Mouse (Mus musculus): ENCODE measurements around the gene Cep131. TPM values are rescaled to one million over a fixed set of nuclear protein-coding genes. Genes with fewer than 3 reads are reported as not detected.

The Cep131 gene
- polyA plus RNA-seq, 1 experiment from 2014 or later: 27.3 TPM

DNA sequence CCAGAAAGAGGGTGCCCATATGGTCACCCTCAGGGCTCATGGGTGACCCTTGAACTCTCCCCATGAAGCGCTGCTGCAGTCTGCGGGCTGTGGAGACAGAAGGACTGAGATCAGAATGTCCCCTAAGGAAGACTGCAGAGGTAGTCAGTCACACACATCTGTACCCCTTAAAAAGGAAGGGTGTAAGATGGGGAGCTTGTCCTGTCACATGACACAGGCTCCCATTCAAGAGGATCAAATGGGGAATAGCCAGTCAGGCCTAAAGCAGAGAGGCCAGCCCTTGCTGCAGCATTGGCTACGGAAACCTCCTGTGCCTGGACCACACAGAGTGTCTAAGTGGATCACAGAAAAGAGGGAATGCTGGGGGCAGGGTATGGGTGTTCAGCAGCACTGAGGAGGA, 53.2 kb downstream of the Cep131 start:
- Histone ChIP-seq H3K9me3 (ENCODE audit: low read depth, low read length) (no peaks in the 10 kb centered on the region), H3K27me3 (ENCODE audit: insufficient read depth, low read length) (no peaks in the 10 kb centered on the region), H3K4me1 (ENCODE audit: insufficient read depth) (peaks cover 15% of the 10 kb centered on the region; the same call in 1 of the 2 replicates), H3K36me3 (ENCODE audit: insufficient read depth) (no peaks in the 10 kb centered on the region), H3K4me2 (no peak overlapping the region), H3K4me3 (ENCODE audit: low read depth, low read length) (no peak overlapping the region), H3K9ac (no peak overlapping the region; the same call in 1 of the 2 replicates), H3K27ac (ENCODE audit: low read depth) (peak overlapping the region; percentile 65; the same call in 1 of the 2 replicates)
- peak; percentile 60 for DNase-seq
- no peak for TF ChIP-seq CTCF (IDR thresholded peaks at IDR 0.05; ENCODE audit: low read depth)
- 65% methylated on average over 3 of the region's 3 CpGs for WGBS
- no peak; the same call in 1 of the 2 replicates for ATAC-seq (ENCODE audit: insufficient read depth)

DNA sequence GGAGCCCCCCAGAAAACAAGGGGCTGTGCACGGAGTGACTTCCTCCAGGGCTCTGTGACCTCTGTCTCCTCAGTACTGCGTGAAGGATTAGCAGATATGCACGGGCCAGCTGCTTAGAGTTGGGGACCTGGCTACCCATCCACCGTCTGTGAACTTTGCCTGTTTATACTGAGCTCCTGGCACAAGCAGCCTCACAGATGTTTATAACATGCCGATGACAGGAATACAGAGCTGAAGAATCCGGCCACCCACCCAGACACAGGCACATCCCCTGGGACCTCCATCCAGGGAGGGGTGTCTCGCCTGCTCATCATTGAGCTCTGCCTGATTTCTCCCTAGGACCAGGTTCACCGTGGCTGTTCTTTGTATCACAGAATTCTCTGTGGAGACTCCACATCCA, 54.6 kb downstream of the Cep131 start:
- TF ChIP-seq CTCF (IDR thresholded peaks at IDR 0.05; ENCODE audit: low read depth): no peak
- Histone ChIP-seq H3K9me3 (ENCODE audit: low read depth, low read length) (no peaks in the 10 kb centered on the region), H3K27me3 (ENCODE audit: insufficient read depth, low read length) (no peaks in the 10 kb centered on the region), H3K36me3 (ENCODE audit: insufficient read depth) (no peaks in the 10 kb centered on the region), H3K4me2 (0 out of 2 replicates have a peak overlapping the region, but pooled peaks have one; percentile 10), H3K27ac (ENCODE audit: low read depth) (no peak overlapping the region), H3K4me1 (ENCODE audit: insufficient read depth) (peaks cover 15% of the 10 kb centered on the region; the same call in 1 of the 2 replicates), H3K9ac (no peak overlapping the region), H3K4me3 (ENCODE audit: low read depth, low read length) (no peak overlapping the region)
- ATAC-seq (ENCODE audit: insufficient read depth) (peak; percentile 44; the same call in 1 of the 2 replicates), DNase-seq (peak; percentile 68)
- WGBS: 26% methylated on average over 8 of the region's 8 CpGs

DNA sequence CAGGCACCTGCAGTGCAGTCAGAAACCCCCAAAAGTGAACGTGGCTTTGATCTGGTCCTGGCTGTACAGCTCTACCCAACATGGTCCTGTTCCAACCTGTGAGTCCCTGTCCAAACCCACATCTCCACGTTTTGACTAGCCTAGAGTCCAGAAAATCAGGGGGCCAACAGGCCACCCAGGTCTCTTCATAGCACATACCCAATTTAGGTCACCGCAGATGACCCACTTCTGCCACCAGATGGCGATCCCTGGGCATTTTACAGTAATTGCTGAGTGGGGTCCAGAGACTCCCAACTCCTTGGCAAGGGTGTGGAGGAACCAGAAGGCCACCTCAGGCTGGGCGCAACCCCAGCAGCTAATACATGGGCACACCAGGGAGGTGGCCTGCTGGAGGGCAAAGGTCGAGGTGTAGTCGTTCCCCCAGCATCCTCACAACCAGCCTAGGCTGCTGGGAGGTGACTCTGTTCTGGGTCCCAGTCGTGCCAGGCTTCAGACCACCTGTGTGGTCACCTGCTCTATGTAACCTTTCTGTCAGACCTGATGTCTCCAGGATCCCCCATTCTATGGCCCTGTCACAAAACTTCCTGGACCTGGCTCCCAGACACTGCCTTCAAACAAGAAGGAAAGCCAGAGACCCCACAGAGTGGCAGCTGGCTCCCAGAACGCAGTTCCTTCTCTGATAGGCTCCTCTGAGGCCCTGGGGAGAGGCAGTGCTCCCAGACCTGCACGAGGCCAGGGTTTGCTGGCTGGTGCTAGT, 56.3 kb downstream of the Cep131 start:
- H3K27ac ChIP-seq (ENCODE audit: low read depth): no peak overlapping the region
- H3K4me2 ChIP-seq: no peak overlapping the region
- peaks cover 15% of the 10 kb centered on the region; the same call in 1 of the 2 replicates for H3K4me1 ChIP-seq (ENCODE audit: insufficient read depth)
- H3K4me3 ChIP-seq (ENCODE audit: low read depth, low read length): no peak overlapping the region
- H3K27me3 ChIP-seq (ENCODE audit: insufficient read depth, low read length): no peaks in the 10 kb centered on the region
- WGBS: 30% methylated on average over 10 of the region's 10 CpGs
- peak; percentile 84 for TF ChIP-seq CTCF (IDR thresholded peaks at IDR 0.05; ENCODE audit: low read depth)
- no peak overlapping the region for H3K9ac ChIP-seq
- peak; percentile 87 for DNase-seq
- ATAC-seq (ENCODE audit: insufficient read depth): peak; percentile 59
- H3K36me3 ChIP-seq (ENCODE audit: insufficient read depth): no peaks in the 10 kb centered on the region
- no peaks in the 10 kb centered on the region for H3K9me3 ChIP-seq (ENCODE audit: low read depth, low read length)

DNA sequence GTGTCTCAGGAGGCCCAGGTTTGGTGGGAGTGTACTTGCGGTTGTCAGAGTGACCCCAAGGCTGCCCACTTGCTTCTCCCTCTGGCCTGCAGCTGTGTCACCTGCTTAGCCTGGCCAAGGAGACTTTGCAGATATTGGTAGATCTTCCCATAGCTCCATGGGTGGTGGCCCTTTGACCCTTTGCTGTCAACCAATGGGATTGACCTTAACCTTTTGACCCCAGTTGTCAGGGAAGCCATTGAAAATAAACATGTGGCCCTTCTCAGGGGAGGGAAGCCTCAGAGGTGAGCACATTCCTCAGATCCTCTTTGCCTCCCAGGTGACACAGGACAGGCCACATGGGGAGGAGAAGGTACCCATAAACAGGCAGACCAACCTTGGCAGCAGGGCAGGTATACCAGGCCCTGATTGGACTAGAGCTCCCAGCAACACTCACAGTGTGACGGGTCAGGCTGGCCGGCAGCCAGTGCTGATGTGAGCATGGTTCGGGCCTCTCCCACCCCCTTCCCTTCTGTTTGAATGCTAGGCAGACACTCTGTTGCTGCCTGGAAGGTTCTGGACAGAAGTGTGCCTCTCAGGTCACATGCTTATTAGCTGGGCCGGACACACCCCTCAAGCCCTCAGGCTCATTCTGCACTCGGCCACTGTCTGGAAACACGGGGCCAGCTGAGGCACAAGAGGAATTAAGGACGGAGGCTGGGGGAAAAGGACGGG, 57.0 kb downstream of the Cep131 start:
- TF ChIP-seq CTCF (IDR thresholded peaks at IDR 0.05; ENCODE audit: low read depth): no peak
- H3K27me3 ChIP-seq (ENCODE audit: insufficient read depth, low read length): no peaks in the 10 kb centered on the region
- DNase-seq (peak; percentile 33), ATAC-seq (ENCODE audit: insufficient read depth) (no peak)
- no peaks in the 10 kb centered on the region for H3K9me3 ChIP-seq (ENCODE audit: low read depth, low read length)
- no peak overlapping the region for H3K27ac ChIP-seq (ENCODE audit: low read depth)
- no peaks in the 10 kb centered on the region for H3K36me3 ChIP-seq (ENCODE audit: insufficient read depth)
- H3K9ac ChIP-seq: no peak overlapping the region
- H3K4me3 ChIP-seq (ENCODE audit: low read depth, low read length): no peak overlapping the region
- WGBS: 37% methylated on average over 9 of the region's 9 CpGs
- H3K4me1 ChIP-seq (ENCODE audit: insufficient read depth): peaks cover 15% of the 10 kb centered on the region; the same call in 1 of the 2 replicates
- no peak overlapping the region for H3K4me2 ChIP-seq

DNA sequence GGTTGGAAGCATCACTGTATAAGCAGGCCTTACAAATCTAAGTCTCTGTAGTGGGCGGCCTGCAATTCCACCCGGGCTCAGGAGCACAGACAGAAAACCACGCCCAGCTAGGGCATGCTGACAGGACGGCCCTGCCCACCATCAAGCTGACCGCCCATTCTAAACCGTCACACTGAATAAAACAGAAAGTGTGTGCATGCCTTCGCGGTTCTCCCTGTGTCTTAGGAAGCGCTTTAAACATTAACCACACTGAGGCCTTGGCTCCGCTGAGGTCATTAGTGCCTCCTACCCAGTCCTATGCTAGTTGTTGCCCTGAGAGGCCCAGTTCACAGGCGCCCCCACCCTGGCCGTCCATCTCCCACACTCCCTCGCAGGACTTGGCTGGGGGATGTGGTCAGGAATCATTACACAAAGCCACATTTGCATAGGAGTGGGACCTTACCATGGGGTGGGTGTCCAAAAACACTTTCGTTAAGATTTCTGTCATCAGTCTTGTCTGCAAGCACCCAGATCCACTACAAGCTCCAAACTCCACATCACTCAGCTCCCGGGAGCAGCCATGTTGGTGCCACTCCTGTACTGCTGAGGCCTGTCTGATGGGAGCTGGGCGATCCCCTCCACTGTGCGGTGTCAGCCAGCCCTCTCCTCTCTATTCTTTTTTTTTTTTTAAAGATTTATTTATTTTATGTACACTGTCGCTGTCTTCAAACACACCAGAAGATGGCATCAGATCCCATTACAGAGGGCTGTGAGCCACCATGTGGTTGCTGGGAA, 58.1 kb downstream of the Cep131 start:
- no peaks in the 10 kb centered on the region for H3K27me3 ChIP-seq (ENCODE audit: insufficient read depth, low read length)
- H3K9me3 ChIP-seq (ENCODE audit: low read depth, low read length): no peaks in the 10 kb centered on the region
- no peak overlapping the region for H3K4me2 ChIP-seq
- TF ChIP-seq CTCF (IDR thresholded peaks at IDR 0.05; ENCODE audit: low read depth): no peak
- H3K36me3 ChIP-seq (ENCODE audit: insufficient read depth): no peaks in the 10 kb centered on the region
- no peak overlapping the region for H3K4me3 ChIP-seq (ENCODE audit: low read depth, low read length)
- H3K9ac ChIP-seq: no peak overlapping the region
- ATAC-seq (ENCODE audit: insufficient read depth): 0 out of 2 replicates have a peak, but pooled peaks have one; percentile 12
- peaks cover 13% of the 10 kb centered on the region; the same call in 1 of the 2 replicates for H3K4me1 ChIP-seq (ENCODE audit: insufficient read depth)
- no peak overlapping the region for H3K27ac ChIP-seq (ENCODE audit: low read depth)
- peak; percentile 30 for DNase-seq
- 53% methylated on average over 18 of the region's 18 CpGs for WGBS

DNA sequence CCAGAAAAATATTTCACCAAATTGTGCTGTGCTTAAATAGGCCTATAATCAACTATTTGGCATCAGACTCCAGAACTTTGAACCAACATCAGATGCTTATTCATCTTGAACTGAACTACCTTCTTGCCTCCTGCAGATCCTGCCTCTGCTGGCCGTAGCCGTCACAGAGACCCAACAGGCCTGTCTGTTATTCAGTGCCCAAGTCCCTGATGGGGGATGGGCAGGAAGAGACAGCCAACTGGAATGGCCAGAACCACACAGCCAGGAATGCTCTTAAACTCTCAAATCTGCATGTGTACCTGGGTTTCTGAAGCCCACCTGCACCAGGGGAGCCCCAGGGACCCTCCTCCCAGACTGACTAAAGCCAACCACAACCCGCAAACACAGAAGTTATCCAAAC, 59.7 kb downstream of the Cep131 start:
- Histone ChIP-seq H3K4me1 (ENCODE audit: insufficient read depth) (0 out of 2 replicates have a peak, but pooled peaks cover 3% of the 10 kb centered on the region), H3K4me3 (ENCODE audit: low read depth, low read length) (no peak overlapping the region), H3K9me3 (ENCODE audit: low read depth, low read length) (no peaks in the 10 kb centered on the region), H3K4me2 (no peak overlapping the region), H3K27ac (ENCODE audit: low read depth) (no peak overlapping the region), H3K27me3 (ENCODE audit: insufficient read depth, low read length) (no peaks in the 10 kb centered on the region), H3K9ac (no peak overlapping the region), H3K36me3 (ENCODE audit: insufficient read depth) (no peaks in the 10 kb centered on the region)
- DNase-seq (no peak), ATAC-seq (ENCODE audit: insufficient read depth) (no peak)
- 82% methylated on average over 3 of the region's 3 CpGs for WGBS
- no peak for TF ChIP-seq CTCF (IDR thresholded peaks at IDR 0.05; ENCODE audit: low read depth)
